Mouse (Mus musculus) thymus, postnatal 14 days (tissue): Measurements from ENCODE around the gene Mtmr10.

Experiments used
- DNase-seq: peaks from one replicate; pipeline ENCODE4 v3.0.0; 2021

The Mtmr10 gene

DNA sequence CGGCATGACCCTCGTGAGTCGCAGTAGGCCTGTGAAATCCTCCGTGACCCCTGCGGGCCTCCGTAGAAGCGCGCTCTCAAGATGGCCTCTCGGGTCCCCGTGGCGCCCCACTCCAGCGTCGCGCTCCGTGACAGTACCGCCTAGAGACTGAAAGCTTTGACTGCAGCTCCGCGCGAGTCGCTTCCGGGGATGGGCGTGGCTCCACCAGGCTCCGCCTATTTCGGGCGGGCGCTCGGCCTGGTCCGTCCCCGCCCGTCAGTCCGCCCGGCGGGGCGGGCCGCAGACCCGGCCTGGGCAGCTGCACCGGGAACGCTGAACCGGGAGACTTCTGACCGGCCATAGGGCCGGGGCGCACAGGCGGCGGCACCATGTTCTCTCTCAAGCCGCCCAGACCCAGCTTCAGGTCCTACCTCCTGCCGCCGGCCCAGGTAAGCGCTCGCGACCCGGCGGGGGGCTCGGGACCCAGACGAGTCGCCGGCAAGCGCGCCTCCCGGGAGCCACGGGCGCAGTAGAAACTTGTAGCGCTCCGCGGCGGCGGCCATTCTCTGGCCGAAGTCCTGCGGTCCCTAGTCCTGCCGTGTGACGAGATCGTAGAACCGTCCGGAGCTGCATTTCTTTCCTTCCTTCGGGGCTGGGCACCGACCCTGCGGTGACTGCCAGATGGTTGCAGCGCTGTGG lies at the start of gene Mtmr10:
Gene Mtmr10 (plus strand): TSS at position 240 of the 678 bp plus-strand sequence.
- peak; percentile 98 for DNase-seq

GRCm38 (mm10) chr7:64237747-64238146 lies 49.7 kb upstream of the Mtmr10 start:
- no peak for DNase-seq

- no peak for DNase-seq
These were observed 48.9 kb upstream of the Mtmr10 start for GRCm38 (mm10) chr7:64238410-64239086.

DNA sequence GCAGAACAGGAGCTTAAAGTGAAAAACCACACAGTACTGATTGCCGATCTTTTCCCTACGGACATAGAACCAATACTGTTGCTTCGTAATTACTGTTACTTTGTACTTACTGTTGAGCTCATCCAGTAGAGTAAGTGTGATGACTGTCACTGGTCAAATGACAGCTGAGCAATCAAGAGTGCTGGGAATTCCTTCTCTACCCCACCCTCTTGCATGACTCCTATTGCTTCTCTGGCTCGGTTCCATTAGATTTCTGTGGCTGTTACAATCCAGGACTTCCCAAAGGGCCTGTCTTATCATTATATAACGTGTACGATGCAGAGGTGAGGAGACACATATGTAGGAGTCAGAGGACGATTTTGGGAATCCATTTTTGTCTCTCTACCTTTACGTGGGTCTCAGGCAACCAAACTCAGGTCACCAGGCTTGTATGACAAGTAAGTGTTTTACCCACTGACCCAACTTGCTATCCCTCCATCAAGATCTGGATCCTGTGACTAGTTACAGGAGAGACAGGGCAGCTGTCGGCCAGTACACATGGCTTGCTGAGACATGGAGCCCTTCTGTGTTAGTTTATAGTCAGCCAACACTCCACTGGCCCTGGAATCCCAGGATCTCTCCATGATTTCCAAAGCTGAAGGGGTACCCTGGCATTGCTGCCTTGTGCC lies 48.2 kb upstream of the Mtmr10 start:
- no peak for DNase-seq

DNA sequence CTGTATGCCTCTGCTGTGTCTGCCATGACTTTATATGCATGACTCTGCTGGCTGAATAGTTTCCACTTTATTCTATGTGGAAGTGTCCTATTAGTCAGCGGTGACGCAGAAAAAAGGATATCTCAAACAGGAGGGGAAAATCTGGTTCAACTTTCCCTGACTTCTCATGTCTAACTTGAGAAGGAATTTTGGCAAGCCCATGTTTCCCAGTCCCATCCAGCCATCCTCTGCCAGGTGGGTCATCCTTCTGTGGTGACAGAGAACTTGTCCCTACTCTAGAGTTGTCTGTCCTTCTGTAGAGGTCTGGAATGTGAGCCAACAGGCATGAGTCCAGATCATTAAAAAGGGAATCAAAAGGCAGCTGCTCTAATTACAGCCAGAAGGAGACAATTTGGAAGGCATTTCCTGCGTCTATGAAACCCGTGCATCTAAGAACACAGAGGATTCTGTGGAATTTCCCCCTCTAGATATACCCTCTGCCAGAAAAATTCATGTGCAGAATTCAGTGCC lies 47.6 kb upstream of the Mtmr10 start:
- no peak for DNase-seq

GRCm38 (mm10) chr7:64242424-64242823 lies 45.0 kb upstream of the Mtmr10 start:
- DNase-seq: no peak

GRCm38 (mm10) chr7:64244371-64244770 lies 43.1 kb upstream of the Mtmr10 start:
- DNase-seq: no peak

DNA sequence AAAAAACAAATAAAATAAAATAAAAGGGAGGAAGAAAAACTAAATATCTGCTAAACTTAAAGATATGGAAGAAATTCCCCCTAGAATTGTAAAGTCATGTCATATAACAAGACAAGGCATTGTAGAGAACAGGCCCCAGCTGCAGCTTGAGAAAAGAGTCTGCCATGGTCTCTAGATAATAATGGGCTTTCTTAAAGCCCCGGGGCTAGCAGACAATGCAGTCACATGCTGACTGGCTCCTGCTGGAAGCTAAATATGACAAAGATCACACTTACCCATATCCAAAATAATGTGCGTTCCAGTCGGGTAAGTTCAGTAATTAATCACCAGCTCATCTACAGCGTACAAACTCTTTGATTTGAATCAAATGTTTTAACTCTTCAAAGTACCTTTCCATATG lies 40.7 kb upstream of the Mtmr10 start:
- no peak for DNase-seq

GRCm38 (mm10) chr7:64248352-64248751 lies 39.1 kb upstream of the Mtmr10 start:
- no peak for DNase-seq

DNA sequence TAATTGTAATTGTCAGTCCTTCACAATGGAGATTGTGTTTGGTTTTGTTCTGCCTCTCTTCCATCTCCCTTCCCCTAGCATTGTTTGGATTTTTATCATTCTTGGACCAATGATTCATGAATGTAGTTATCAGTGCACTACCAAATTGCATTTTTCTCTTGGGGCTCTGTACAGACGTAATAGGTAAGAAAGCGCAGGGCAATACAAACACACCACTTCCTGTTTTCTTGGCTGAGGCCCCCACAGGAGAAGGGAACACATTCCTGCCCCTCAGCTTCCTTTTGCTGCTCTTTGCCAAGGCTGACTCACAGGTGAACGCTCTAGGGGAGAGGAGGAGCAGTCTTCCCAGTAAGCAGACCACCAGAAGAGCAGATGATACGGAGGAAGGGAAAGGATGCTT lies 37.7 kb upstream of the Mtmr10 start:
- DNase-seq: no peak

- no peak for DNase-seq
These were observed 37.0 kb upstream of the Mtmr10 start for GRCm38 (mm10) chr7:64250417-64250816.

- no peak for DNase-seq
These were observed 33.7 kb upstream of the Mtmr10 start for GRCm38 (mm10) chr7:64253736-64254135.

DNA sequence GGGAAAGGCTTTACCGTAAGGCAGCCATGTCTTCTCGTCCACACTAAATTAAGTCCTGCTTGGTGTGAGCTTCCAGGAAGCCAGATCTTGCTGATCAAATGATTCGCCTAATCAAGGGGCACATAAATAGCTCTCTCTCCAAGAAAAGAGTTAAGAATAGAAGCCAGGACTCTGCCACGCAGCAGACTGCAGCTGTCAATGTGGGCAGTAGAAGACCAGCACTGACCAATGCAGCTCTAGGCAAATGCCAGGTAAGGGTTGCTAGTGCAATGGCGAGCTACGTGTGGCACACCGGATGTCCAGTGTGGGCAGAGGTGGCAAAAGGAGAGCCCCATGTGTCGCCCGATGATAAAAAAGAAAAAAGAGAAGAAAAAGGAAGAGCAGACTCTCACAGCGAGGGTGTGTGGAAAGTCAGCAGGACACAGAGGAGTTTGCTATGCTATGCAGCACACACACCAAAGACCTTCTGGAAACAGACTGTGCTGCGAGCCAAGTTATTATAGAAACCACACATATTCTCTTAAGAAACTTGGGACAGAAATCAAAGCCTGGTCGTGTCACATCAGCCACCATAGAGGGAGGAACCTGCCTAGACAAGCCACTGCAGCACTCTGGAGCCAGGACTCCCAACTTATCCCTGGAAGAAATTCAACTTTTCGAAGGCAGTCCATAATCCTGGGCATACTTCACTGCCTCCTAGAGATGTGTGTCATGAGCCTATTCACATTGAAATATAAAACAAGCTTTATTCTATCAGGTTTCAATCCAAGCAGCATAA lies 21.8 kb upstream of the Mtmr10 start:
- no peak for DNase-seq

DNA sequence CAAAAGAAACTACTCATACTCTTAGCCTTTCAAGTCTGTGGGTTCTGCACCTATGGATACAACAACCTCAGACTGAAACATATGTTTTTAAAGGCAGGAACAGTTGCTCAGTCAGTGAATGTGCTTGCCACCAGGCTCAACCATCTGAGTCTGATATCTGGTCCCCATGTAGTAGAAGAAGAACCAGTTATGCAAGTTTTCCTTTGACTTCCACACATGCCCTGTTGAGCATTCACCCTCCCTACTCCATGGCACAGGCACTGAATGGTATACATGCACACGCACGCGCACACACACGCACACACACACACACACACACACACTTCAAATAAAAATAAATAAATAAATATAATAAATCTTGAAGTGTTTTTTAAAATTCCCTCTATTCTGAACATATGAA lies 20.9 kb upstream of the Mtmr10 start:
- no peak for DNase-seq

DNA sequence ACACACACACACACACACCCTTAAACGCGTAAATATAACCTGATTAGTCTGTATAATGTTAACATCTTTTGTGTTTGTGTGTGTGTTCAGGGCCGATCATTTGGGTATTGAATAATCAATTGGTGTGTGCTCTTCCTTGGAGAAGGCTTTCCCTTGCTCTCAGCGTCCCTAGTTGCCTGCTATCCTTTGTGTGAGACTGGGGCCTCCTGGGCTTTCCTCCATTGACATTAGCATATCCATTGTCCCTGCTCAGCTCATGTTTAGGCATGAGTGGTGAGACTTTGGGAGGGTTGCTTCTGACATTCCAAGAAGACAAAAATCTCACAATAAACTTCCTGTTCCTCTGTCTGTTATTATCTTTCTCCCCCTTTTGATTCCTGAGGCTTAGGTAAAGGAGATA lies 15.5 kb upstream of the Mtmr10 start:
- DNase-seq: no peak

DNA sequence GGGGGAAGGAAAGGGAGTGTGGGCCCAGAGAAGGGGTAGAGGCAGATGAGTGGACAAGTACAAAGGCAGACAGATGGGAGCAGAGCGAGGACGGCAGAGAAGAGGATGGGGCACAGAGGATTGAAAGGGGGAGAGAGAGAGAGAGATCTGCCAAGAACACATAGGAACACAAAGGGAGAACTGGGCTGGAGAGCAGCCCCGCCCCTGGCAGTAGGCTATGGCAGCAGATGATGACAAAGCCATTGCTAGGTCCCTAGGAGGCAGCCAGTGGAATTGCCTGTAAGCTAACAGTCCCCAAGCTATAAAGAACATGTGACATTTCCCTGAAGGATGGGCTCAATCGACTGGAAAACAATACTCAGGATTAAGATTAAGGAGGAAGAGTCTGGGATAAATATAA lies 11.9 kb upstream of the Mtmr10 start:
- no peak for DNase-seq

- no peak for DNase-seq
These were observed 10.5 kb upstream of the Mtmr10 start for GRCm38 (mm10) chr7:64276921-64277320.

- no peak for DNase-seq
These were observed 8.9 kb upstream of the Mtmr10 start for GRCm38 (mm10) chr7:64278526-64278925.

GRCm38 (mm10) chr7:64279548-64279947 lies 7.9 kb upstream of the Mtmr10 start:
- DNase-seq: no peak

DNA sequence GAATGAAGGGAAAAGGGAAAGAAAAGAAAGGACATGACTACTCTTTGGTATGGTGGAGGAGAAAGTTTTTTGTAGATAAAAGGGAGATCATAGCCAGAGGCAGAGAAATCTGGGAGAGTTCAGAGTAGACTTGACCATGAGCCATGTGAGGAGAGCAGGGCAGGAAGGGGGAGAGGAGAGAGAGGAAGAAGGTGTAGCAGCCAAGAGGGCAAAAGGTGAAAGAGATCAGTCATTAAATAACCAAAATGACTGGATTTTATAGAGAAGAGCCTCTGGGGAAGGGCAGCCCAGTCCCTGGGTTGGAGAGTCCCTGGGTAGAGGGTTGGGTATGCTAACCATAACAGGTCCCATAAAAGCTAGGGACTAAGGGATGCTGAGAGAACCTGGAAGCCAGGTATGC lies 887 bp upstream of the Mtmr10 start:
- no peak for DNase-seq

DNA sequence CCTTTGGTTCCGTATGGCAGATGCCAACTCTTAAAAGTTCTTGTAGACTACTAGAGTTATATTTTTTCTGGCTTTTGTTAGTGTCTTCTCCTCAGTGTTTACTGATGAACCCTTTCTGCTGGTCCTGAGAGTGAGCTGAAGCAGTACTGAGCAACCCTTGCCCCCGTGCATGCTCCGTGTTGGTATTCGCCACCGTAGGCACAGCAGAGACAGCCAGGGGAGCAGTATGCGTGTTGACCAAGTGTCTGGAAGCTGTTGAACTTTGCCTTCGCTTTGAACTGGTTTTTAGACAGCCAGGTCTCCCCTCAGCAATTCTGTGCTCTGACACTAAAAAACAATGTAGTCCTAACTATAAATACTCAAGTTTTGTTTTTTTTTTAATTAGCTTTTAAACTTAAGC lies 2.0 kb downstream of the Mtmr10 start:
- no peak for DNase-seq

DNA sequence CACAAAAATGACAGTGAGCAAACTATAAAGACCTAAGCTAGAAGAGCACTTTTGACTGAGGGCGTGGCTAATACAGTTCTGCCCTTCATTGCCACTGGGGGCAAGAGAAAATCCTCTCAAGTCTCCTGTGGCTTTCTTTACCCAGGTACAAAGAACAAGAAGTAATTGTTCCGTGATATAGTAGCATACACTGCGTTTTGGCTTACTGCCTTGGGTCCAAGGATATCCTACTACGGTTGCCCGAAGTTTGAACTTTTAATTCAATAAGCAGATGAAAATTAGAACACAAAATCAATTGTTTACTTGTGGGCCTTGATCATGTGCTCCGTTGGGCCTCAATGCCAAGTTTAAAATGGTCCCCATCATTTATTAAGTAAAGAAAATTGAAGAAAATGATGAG lies 3.0 kb downstream of the Mtmr10 start:
- DNase-seq: no peak

- no peak for DNase-seq
These were observed 4.3 kb downstream of the Mtmr10 start for GRCm38 (mm10) chr7:64291722-64292121.
